Mouse (Mus musculus) embryo, embryonic 9.5 days (tissue): ENCODE measurements around the gene Serpina1f.
A peak's percentile ranks its signal among the peaks of the same experiment; 100 is the strongest.
"Not testable (repeated sequence)": the region's sequence is repeated elsewhere in the genome, so short reads cannot be mapped to it uniquely, and the experiment has no call there.

ENCODE experiments used
- DNase-seq: peaks from one replicate; pipeline ENCODE4 v3.0.0-alpha.2; 2017; ENCODE audit errors: extremely low spot score

Serpina1f gene

GRCm38 (mm10) chr12:103695429-103695828, at the start of gene Serpina1f:
TSS of gene Serpina1f (minus strand) at chr12:103695529.
- no peak for DNase-seq

- DNase-seq = not testable (repeated sequence)
Observed at GRCm38 (mm10) chr12:103737791-103738580, 42.7 kb upstream of the Serpina1f start.

- not testable (repeated sequence) for DNase-seq
Observed at GRCm38 (mm10) chr12:103735566-103735965, 40.2 kb upstream of the Serpina1f start.

GRCm38 (mm10) chr12:103735101-103735500, 39.8 kb upstream of the Serpina1f start:
- DNase-seq = not testable (repeated sequence)

- no peak for DNase-seq
Observed at GRCm38 (mm10) chr12:103711537-103711936, 16.2 kb upstream of the Serpina1f start.

GRCm38 (mm10) chr12:103710405-103710804, 15.1 kb upstream of the Serpina1f start:
- DNase-seq = no peak

- no peak for DNase-seq
Observed at GRCm38 (mm10) chr12:103706113-103706512, 10.8 kb upstream of the Serpina1f start.

GRCm38 (mm10) chr12:103705547-103705946, 10.2 kb upstream of the Serpina1f start:
- DNase-seq = no peak

GRCm38 (mm10) chr12:103700144-103700750, 4.9 kb upstream of the Serpina1f start:
- DNase-seq = no peak

GRCm38 (mm10) chr12:103688221-103688814, 7.0 kb downstream of the Serpina1f start:
- DNase-seq = peak; percentile 17

GRCm38 (mm10) chr12:103687021-103687420, 8.3 kb downstream of the Serpina1f start:
- peak; percentile 7 for DNase-seq

- no peak for DNase-seq
Observed at GRCm38 (mm10) chr12:103686050-103686449, 9.3 kb downstream of the Serpina1f start.

GRCm38 (mm10) chr12:103685386-103685785, 9.9 kb downstream of the Serpina1f start:
- no peak for DNase-seq

- DNase-seq = no peak
Observed at GRCm38 (mm10) chr12:103683775-103684174, 11.6 kb downstream of the Serpina1f start.

- no peak for DNase-seq
Observed at GRCm38 (mm10) chr12:103681739-103682138, 13.6 kb downstream of the Serpina1f start.

- no peak for DNase-seq
Observed at GRCm38 (mm10) chr12:103681169-103681568, 14.2 kb downstream of the Serpina1f start.

- not testable (repeated sequence) for DNase-seq
Observed at GRCm38 (mm10) chr12:103679853-103680252, 15.5 kb downstream of the Serpina1f start.

- no peak for DNase-seq
Observed at GRCm38 (mm10) chr12:103676039-103676438, 19.3 kb downstream of the Serpina1f start, which contains the start of gene Serpina16. TSS of gene Serpina16 (minus strand) at chr12:103676139.

GRCm38 (mm10) chr12:103673179-103673578, 22.1 kb downstream of the Serpina1f start:
- DNase-seq = no peak

GRCm38 (mm10) chr12:103671483-103671882, 23.8 kb downstream of the Serpina1f start:
- no peak for DNase-seq

- no peak for DNase-seq
Observed at GRCm38 (mm10) chr12:103670964-103671363, 24.4 kb downstream of the Serpina1f start.

- no peak for DNase-seq
Observed at GRCm38 (mm10) chr12:103670344-103670743, 25.0 kb downstream of the Serpina1f start.

- DNase-seq = no peak
Observed at GRCm38 (mm10) chr12:103665286-103665685, 30.0 kb downstream of the Serpina1f start.
